Mouse (Mus musculus) myocyte (in vitro differentiated cells): Measurements from ENCODE around the gene Pdlim3. TPM values are rescaled to one million over a fixed set of nuclear protein-coding genes. Genes with fewer than 3 reads are reported as not detected.

Source experiments
- H3K27me3 ChIP-seq: one replicate; pipeline ENCODE4 v1.6.1; 2011; ENCODE audit not compliant: control insufficient read depth, insufficient read depth, insufficient read length
- H3K36me3 ChIP-seq: one replicate; pipeline ENCODE4 v1.6.1; 2011; ENCODE audit not compliant: control insufficient read depth, insufficient read depth
- H3K4me2 ChIP-seq: one replicate; pipeline ENCODE4 v1.6.1; 2011; ENCODE audit warnings: low read depth, control low read depth
- H3K4me3 ChIP-seq: one replicate; pipeline ENCODE4 v1.5.1; 2011; ENCODE audit warnings: mild to moderate bottlenecking, control low read depth, moderate library complexity
- H3K79me2 ChIP-seq: one replicate; pipeline ENCODE4 v1.6.1; 2011; ENCODE audit not compliant: control insufficient read depth, insufficient read depth
- H3ac ChIP-seq: one replicate; pipeline ENCODE4 v1.6.1; 2011; ENCODE audit not compliant: control insufficient read depth, insufficient read length
- CEBPB ChIP-seq: IDR thresholded peaks from 2 replicates; pipeline ENCODE4 v1.6.1; 2011; ENCODE audit warnings: mild to moderate bottlenecking, moderate library complexity; ENCODE audit not compliant: poor library complexity, insufficient read depth, severe bottlenecking
- E2F4 ChIP-seq: IDR thresholded peaks from one replicate; pipeline ENCODE4 v1.6.1; 2011; ENCODE audit warnings: mild to moderate bottlenecking, control low read depth, moderate library complexity; ENCODE audit not compliant: insufficient read depth
- MAX ChIP-seq: IDR thresholded peaks from one replicate; pipeline ENCODE4 v1.6.1; 2011; ENCODE audit warnings: low read depth, mild to moderate bottlenecking, control low read depth
- MYOD1 ChIP-seq, 3 experiments: IDR thresholded peaks; one replicate each; pipeline ENCODE4 v1.6.1; 2011; ENCODE audit warnings: control low read depth in 2 of 3, low read depth in 2 of 3, mild to moderate bottlenecking in 2 of 3, moderate library complexity in 1 of 3; ENCODE audit not compliant: insufficient read length in 2 of 3, control insufficient read depth in 1 of 3
- MYOG ChIP-seq, 3 experiments: IDR thresholded peaks; one replicate each; pipeline ENCODE4 v1.6.1; 2011; ENCODE audit warnings: control low read depth in 2 of 3, low read depth in 2 of 3, mild to moderate bottlenecking in 2 of 3; ENCODE audit not compliant: insufficient read length in 2 of 3, control insufficient read depth in 1 of 3, insufficient read depth in 1 of 3
- POLR2A ChIP-seq: IDR thresholded peaks from one replicate; pipeline ENCODE4 v1.6.1; 2011; ENCODE audit warnings: low read depth, mild to moderate bottlenecking, control low read depth, moderate library complexity; ENCODE audit not compliant: insufficient read length
- POLR2AphosphoS2 ChIP-seq: IDR thresholded peaks from one replicate; pipeline ENCODE4 v1.6.1; 2011; ENCODE audit warnings: low read depth, control low read depth; ENCODE audit not compliant: insufficient read length
- REST ChIP-seq: IDR thresholded peaks from one replicate; pipeline ENCODE4 v1.6.1; 2011; ENCODE audit warnings: mild to moderate bottlenecking, control low read depth, moderate library complexity; ENCODE audit not compliant: insufficient read depth, insufficient read length
- SRF ChIP-seq: IDR thresholded peaks from one replicate; pipeline ENCODE4 v1.6.1; 2011; ENCODE audit warnings: low read depth; ENCODE audit not compliant: control insufficient read depth, insufficient read length
- TCF12 ChIP-seq: IDR thresholded peaks from one replicate; pipeline ENCODE4 v1.6.1; 2011; ENCODE audit warnings: mild to moderate bottlenecking, control low read depth; ENCODE audit not compliant: poor library complexity, insufficient read depth, severe bottlenecking
- TCF3 ChIP-seq: IDR thresholded peaks from one replicate; pipeline ENCODE4 v1.6.1; 2011; ENCODE audit warnings: low read depth, control low read depth; ENCODE audit not compliant: insufficient read length
- USF1 ChIP-seq: IDR thresholded peaks from one replicate; pipeline ENCODE4 v1.6.1; 2011; ENCODE audit warnings: low read depth, mild to moderate bottlenecking, control low read depth, moderate library complexity
- polyA plus RNA-seq: library from polyadenylated mRNA; unstranded; fragments of >200 nt; fragmentation: generic; extraction: Trizol; gene quantifications from one replicate; pipeline ENCODE4 v1.2.1, GENCODE M21; 2012; ENCODE audit warnings: missing spikeins

The Pdlim3 gene
- polyA plus RNA-seq, 1 experiment, result 77.7 TPM

GRCm38 (mm10) chr8:45922116-45922515, 36.9 kb downstream of the Pdlim3 start:
- Histone ChIP-seq H3K4me2 (no peak overlapping the region), H3K4me3 (no peak overlapping the region), H3ac (no peak overlapping the region), H3K79me2 (no peaks in the 10 kb centered on the region), H3K27me3 (no peaks in the 10 kb centered on the region), H3K36me3 (no peaks in the 10 kb centered on the region)
- TF ChIP-seq SRF, result no peak
- TF ChIP-seq E2F4, result no peak
- no peak for TF ChIP-seq MAX
- no peak for TF ChIP-seq POLR2A
- TF ChIP-seq MYOD1 (IDR thresholded peaks at IDR 0.05; ENCODE audit: control insufficient read depth in 1 of 3, insufficient read length in 2 of 3, low read depth in 2 of 3), result no peak
- TF ChIP-seq REST, result no peak
- no peak for TF ChIP-seq MYOG (IDR thresholded peaks at IDR 0.05; ENCODE audit: control insufficient read depth in 1 of 3, insufficient read depth in 1 of 3, insufficient read length in 2 of 3, low read depth in 2 of 3)

GRCm38 (mm10) chr8:45934582-45935014, 49.3 kb downstream of the Pdlim3 start, which contains the start of gene Ccdc110:
Gene Ccdc110 (plus strand): TSS chr8:45934619.
- no peak within 1 kb of the TSS for H3K4me3 ChIP-seq
- TF ChIP-seq E2F4 (no peak), POLR2A (no peak), POLR2AphosphoS2 (no peak), USF1 (no peak), TCF12 (no peak), MYOD1 (IDR thresholded peaks at IDR 0.05; ENCODE audit: control insufficient read depth in 1 of 3, insufficient read length in 2 of 3, low read depth in 2 of 3) (no peak), REST (no peak), MYOG (IDR thresholded peaks at IDR 0.05; ENCODE audit: control insufficient read depth in 1 of 3, insufficient read depth in 1 of 3, insufficient read length in 2 of 3, low read depth in 2 of 3) (no peak), CEBPB (no peak), TCF3 (no peak), SRF (no peak), MAX (no peak)
- H3K36me3 ChIP-seq, result no peaks in the 10 kb centered on the region
- H3K4me2 ChIP-seq, result peak within 1 kb of the TSS; percentile 27
- H3K79me2 ChIP-seq, result no peaks in the 10 kb centered on the region
- no peak within 1 kb of the TSS for H3ac ChIP-seq
- no peaks in the 10 kb centered on the region for H3K27me3 ChIP-seq

GRCm38 (mm10) chr8:45936986-45937385, 51.7 kb downstream of the Pdlim3 start:
- Histone ChIP-seq H3K4me2 (no peak overlapping the region), H3ac (no peak overlapping the region), H3K27me3 (no peaks in the 10 kb centered on the region), H3K4me3 (no peak overlapping the region), H3K36me3 (no peaks in the 10 kb centered on the region), H3K79me2 (no peaks in the 10 kb centered on the region)
- TF ChIP-seq USF1, result no peak
- no peak for TF ChIP-seq TCF3
- TF ChIP-seq E2F4, result no peak
- no peak for TF ChIP-seq MAX
- TF ChIP-seq TCF12, result no peak
- no peak for TF ChIP-seq SRF
- no peak for TF ChIP-seq POLR2A
- no peak for TF ChIP-seq REST

GRCm38 (mm10) chr8:45946283-45946682, 61.0 kb downstream of the Pdlim3 start:
- no peak overlapping the region for H3K4me2 ChIP-seq
- TF ChIP-seq SRF (no peak), POLR2A (no peak), REST (no peak), CEBPB (no peak), TCF12 (peak; percentile 54), TCF3 (no peak), MYOG (IDR thresholded peaks at IDR 0.05; ENCODE audit: control insufficient read depth in 1 of 3, insufficient read depth in 1 of 3, insufficient read length in 2 of 3, low read depth in 2 of 3) (peak; percentile 65 to 97 (median 82)), POLR2AphosphoS2 (no peak), USF1 (no peak), MYOD1 (IDR thresholded peaks at IDR 0.05; ENCODE audit: control insufficient read depth in 1 of 3, insufficient read length in 2 of 3, low read depth in 2 of 3) (peak in 2 of 3 experiments; percentile 86 to 92), MAX (no peak), E2F4 (no peak)

GRCm38 (mm10) chr8:45950622-45951021, 65.4 kb downstream of the Pdlim3 start:
- no peaks in the 10 kb centered on the region for H3K36me3 ChIP-seq
- H3K79me2 ChIP-seq, result no peaks in the 10 kb centered on the region
- no peaks in the 10 kb centered on the region for H3K27me3 ChIP-seq
- no peak overlapping the region for H3K4me3 ChIP-seq
- no peak overlapping the region for H3K4me2 ChIP-seq
- TF ChIP-seq USF1 (no peak), MYOD1 (IDR thresholded peaks at IDR 0.05; ENCODE audit: control insufficient read depth in 1 of 3, insufficient read length in 2 of 3, low read depth in 2 of 3) (no peak), MAX (no peak), POLR2AphosphoS2 (no peak), POLR2A (no peak), TCF12 (no peak), E2F4 (no peak), REST (no peak), MYOG (IDR thresholded peaks at IDR 0.05; ENCODE audit: control insufficient read depth in 1 of 3, insufficient read depth in 1 of 3, insufficient read length in 2 of 3, low read depth in 2 of 3) (no peak), CEBPB (no peak), TCF3 (no peak), SRF (no peak)
- H3ac ChIP-seq, result no peak overlapping the region

More at GRCm38 (mm10) chr8:45946283-45946682, 61.0 kb downstream of the Pdlim3 start:
- no peak overlapping the region for H3K4me3 ChIP-seq
- H3ac ChIP-seq, result no peak overlapping the region
- no peaks in the 10 kb centered on the region for H3K79me2 ChIP-seq
- peaks cover 4% of the 10 kb centered on the region for H3K27me3 ChIP-seq
- no peaks in the 10 kb centered on the region for H3K36me3 ChIP-seq

Other genes with a start within 250 kb of the Pdlim3 start
- gene Ccdc110, start 49.2 kb downstream of the Pdlim3 start, polyA plus RNA-seq, result not detected
- 0.26 TPM for gene 1700029J07Rik, start 89.8 kb downstream of the Pdlim3 start, polyA plus RNA-seq
- 17.9 TPM for gene Ufsp2, start 90.1 kb downstream of the Pdlim3 start, polyA plus RNA-seq
- gene Lrp2bp, start 113.8 kb downstream of the Pdlim3 start, polyA plus RNA-seq, result 0.08 TPM
- gene Ankrd37, start 120.2 kb downstream of the Pdlim3 start, polyA plus RNA-seq, result 5.5 TPM